Mouse (Mus musculus): ENCODE data around the gene Bcl9. TPM values are rescaled to one million over a fixed set of nuclear protein-coding genes. Genes with fewer than 3 reads are reported as not detected.

Bcl9 gene
- polyA plus RNA-seq, 1 experiment: 9.1 TPM

DNA sequence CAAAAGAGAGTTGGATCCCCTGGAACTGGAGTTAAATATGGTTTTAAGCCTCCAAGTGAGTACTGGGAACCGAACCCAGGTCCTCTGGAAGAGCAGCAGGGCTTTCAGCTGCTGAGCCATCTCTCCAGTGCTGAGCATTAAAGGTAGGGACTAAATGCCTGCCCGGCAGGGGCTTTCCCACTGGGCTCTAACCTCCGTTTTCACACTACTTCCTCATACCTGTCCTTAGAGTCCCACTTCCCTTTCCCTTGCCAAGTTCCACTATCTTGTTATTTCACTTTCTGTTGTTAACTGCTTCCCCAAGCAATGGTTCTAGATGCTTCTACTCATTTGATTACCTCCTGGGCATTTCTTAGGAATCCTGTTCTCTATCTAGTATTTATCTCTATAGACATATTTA is 65.4 kb downstream of the Bcl9 start:
- H3K36me3 ChIP-seq (ENCODE audit: control insufficient read depth, insufficient read depth, low read length): no peaks in the 10 kb centered on the region
- no peaks in the 10 kb centered on the region for H3K27me3 ChIP-seq (ENCODE audit: control insufficient read depth, insufficient read depth, low read length)
- H3K4me3 ChIP-seq (ENCODE audit: control insufficient read depth, low read depth, low read length): no peak overlapping the region
- peaks cover 20% of the 10 kb centered on the region for H3K4me1 ChIP-seq (ENCODE audit: control insufficient read depth, insufficient read depth, low read length)
- no peak for TF ChIP-seq CTCF (IDR thresholded peaks at IDR 0.05; ENCODE audit: control insufficient read depth, insufficient read depth, insufficient replicate concordance, low read depth, low read length)
- TF ChIP-seq POLR2A (IDR thresholded peaks at IDR 0.05; ENCODE audit: control insufficient read depth, low read depth, low read length): no peak
- no peak overlapping the region; the same call in 1 of the 2 replicates for H3K27ac ChIP-seq (ENCODE audit: control insufficient read depth, insufficient read depth, low read depth, low read length)

DNA sequence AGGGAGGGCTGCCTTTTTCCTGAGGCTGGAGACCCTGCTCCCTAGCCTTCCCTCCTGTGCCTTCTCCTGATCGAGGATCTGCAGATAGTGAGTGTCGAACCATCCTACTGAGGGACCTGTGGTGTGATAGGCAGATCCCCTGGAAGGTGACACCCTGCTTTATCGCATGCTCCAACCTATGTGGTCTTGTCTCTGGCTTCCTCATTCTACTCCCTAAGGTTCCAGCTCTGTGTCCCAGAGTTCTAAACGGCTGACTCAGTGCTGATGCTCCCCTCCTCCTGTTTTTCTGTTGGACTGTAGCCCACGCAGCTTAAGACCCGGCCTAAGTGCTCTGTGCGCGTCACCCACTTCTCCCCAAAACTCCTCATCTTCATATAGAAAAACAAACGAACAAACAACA is 65.9 kb downstream of the Bcl9 start:
- Histone ChIP-seq H3K4me3 (ENCODE audit: control insufficient read depth, low read depth, low read length) (no peak overlapping the region), H3K36me3 (ENCODE audit: control insufficient read depth, insufficient read depth, low read length) (no peaks in the 10 kb centered on the region), H3K27ac (ENCODE audit: control insufficient read depth, insufficient read depth, low read depth, low read length) (no peak overlapping the region), H3K4me1 (ENCODE audit: control insufficient read depth, insufficient read depth, low read length) (peaks cover 20% of the 10 kb centered on the region), H3K27me3 (ENCODE audit: control insufficient read depth, insufficient read depth, low read length) (no peaks in the 10 kb centered on the region)
- TF ChIP-seq POLR2A (IDR thresholded peaks at IDR 0.05; ENCODE audit: control insufficient read depth, low read depth, low read length) (no peak), CTCF (IDR thresholded peaks at IDR 0.05; ENCODE audit: control insufficient read depth, insufficient read depth, insufficient replicate concordance, low read depth, low read length) (no peak)

DNA sequence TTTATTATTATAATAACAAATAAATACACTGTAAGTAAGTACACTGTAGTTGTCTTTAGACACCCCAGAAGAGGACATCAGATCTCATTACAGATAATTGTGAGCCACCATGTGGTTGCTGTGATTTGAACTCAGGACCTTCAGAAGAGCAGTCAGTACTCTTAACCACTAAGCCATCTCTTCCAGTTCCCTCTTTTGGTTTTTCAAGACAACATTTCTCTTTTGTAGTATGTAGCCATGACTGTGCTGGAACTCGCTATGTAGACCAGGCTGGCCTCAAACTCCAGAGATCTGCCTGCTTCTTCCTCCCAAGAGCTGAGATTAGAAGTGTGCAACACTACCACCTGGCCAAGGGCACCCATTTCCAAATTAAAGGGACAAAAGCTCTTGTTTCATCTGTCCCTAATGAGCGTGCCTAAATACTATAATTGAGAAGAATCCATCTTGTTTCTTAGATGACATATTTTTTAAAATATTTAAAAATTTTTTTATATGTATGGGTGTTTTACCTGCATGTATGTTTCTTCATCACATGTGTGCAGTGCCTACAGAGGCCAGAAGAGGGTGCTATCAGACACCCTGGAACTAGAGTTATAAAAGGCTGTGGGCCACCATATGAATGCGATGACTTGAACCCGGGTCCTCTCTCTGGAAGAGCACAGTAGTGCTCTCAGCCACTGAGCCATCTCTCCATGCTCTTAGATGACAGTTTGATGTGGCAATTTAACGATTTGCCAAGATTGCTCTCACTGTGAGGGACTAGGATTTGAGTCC is 66.9 kb downstream of the Bcl9 start:
- no peaks in the 10 kb centered on the region for H3K36me3 ChIP-seq (ENCODE audit: control insufficient read depth, insufficient read depth, low read length)
- no peaks in the 10 kb centered on the region for H3K27me3 ChIP-seq (ENCODE audit: control insufficient read depth, insufficient read depth, low read length)
- no peak overlapping the region for H3K4me3 ChIP-seq (ENCODE audit: control insufficient read depth, low read depth, low read length)
- H3K27ac ChIP-seq (ENCODE audit: control insufficient read depth, insufficient read depth, low read depth, low read length): no peak overlapping the region
- H3K4me1 ChIP-seq (ENCODE audit: control insufficient read depth, insufficient read depth, low read length): peaks cover 24% of the 10 kb centered on the region
- TF ChIP-seq POLR2A (IDR thresholded peaks at IDR 0.05; ENCODE audit: control insufficient read depth, low read depth, low read length) (no peak), CTCF (IDR thresholded peaks at IDR 0.05; ENCODE audit: control insufficient read depth, insufficient read depth, insufficient replicate concordance, low read depth, low read length) (no peak)

DNA sequence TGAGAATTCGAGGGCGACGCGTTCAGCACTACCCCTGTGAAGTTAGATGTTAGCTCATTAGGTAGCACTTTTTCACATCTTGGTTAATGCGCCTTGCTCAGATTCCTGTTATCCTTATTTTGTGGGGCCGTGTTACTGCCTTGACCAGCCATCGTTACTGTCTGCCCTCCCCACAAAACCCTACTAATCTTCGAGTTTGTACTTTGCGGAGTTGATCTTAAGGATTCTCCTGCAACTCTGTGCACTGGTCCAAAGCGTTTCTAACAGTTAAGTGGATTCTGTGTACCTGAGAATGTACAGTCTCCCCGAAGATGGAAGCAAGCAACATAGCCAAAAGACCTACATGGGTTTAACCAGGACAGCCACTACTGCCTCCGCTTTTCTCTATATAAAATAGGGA is 69.3 kb downstream of the Bcl9 start:
- H3K27ac ChIP-seq (ENCODE audit: control insufficient read depth, insufficient read depth, low read depth, low read length): no peak overlapping the region

DNA sequence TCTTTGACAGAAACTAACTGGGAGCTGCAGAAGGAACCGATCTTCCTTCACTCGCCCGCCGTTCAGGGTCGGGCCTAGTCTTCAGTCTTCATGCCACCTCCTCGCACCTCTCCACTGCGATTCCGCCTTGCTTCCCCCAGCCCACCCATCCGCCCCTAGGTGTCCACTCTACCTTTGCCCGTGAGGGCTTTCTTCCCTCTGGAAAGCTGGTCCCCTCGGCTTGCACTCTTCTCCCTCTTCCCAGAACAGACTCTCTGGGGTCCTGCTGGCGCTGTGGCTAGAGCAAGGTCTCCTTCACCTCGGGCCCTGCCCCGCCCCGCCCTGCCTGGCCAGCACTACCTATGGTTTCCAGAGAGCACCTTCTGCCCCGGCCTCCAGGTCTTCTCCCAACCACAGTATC is 69.7 kb downstream of the Bcl9 start:
- Histone ChIP-seq H3K4me1 (ENCODE audit: control insufficient read depth, insufficient read depth, low read length) (peaks cover 22% of the 10 kb centered on the region), H3K36me3 (ENCODE audit: control insufficient read depth, insufficient read depth, low read length) (no peaks in the 10 kb centered on the region), H3K27me3 (ENCODE audit: control insufficient read depth, insufficient read depth, low read length) (no peaks in the 10 kb centered on the region), H3K4me3 (ENCODE audit: control insufficient read depth, low read depth, low read length) (peak overlapping the region; percentile 87), H3K27ac (ENCODE audit: control insufficient read depth, insufficient read depth, low read depth, low read length) (peak overlapping the region; percentile 76)
- TF ChIP-seq POLR2A (IDR thresholded peaks at IDR 0.05; ENCODE audit: control insufficient read depth, low read depth, low read length): no peak
- no peak for TF ChIP-seq CTCF (IDR thresholded peaks at IDR 0.05; ENCODE audit: control insufficient read depth, insufficient read depth, insufficient replicate concordance, low read depth, low read length)

More for the DNA sequence above, 69.3 kb downstream of the Bcl9 start:
- Histone ChIP-seq H3K4me1 (ENCODE audit: control insufficient read depth, insufficient read depth, low read length) (peaks cover 22% of the 10 kb centered on the region), H3K4me3 (ENCODE audit: control insufficient read depth, low read depth, low read length) (no peak overlapping the region), H3K27me3 (ENCODE audit: control insufficient read depth, insufficient read depth, low read length) (no peaks in the 10 kb centered on the region), H3K36me3 (ENCODE audit: control insufficient read depth, insufficient read depth, low read length) (no peaks in the 10 kb centered on the region)
- TF ChIP-seq POLR2A (IDR thresholded peaks at IDR 0.05; ENCODE audit: control insufficient read depth, low read depth, low read length): no peak
- no peak for TF ChIP-seq CTCF (IDR thresholded peaks at IDR 0.05; ENCODE audit: control insufficient read depth, insufficient read depth, insufficient replicate concordance, low read depth, low read length)

DNA sequence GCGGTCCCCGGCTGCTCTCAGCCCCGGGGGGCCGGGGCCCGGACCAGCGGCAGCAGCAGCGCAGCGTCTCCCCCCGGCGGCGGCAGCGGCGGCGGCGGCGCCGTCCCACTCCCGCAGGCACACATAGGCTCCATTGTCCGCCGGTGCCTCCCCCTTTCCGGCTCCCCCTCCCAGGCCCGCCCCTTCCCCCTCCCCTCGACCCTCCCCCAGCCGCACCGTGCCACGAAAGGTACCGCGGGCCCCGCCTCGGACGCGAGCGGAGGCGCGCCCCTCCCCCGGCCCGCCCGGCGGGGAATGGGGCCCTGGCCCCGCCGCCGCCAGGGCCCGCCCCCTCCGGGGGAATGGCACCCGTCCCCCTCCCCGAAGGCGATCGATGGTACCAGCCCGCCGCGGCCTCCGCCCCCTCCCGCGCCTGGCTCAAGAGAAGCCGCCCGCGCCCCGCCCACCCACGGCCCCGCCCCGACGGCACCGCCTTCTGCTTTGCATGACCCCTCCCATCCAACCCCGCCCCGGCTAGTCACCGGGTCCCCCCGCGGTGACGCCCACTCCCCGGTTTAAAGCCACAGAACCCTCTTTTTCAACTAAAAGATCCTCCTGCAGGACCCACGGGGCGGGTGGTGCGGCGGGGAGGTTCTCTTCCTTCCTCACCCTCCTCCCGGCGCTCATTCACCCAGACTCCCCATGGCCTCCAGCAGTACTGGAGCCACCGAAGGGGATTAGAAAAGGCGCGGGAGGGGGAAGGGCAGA is 70.3 kb downstream of the Bcl9 start:
- H3K4me3 ChIP-seq (ENCODE audit: control insufficient read depth, low read depth, low read length): peak overlapping the region; percentile 87
- H3K27me3 ChIP-seq (ENCODE audit: control insufficient read depth, insufficient read depth, low read length): no peaks in the 10 kb centered on the region
- H3K36me3 ChIP-seq (ENCODE audit: control insufficient read depth, insufficient read depth, low read length): no peaks in the 10 kb centered on the region
- H3K4me1 ChIP-seq (ENCODE audit: control insufficient read depth, insufficient read depth, low read length): peaks cover 22% of the 10 kb centered on the region
- TF ChIP-seq POLR2A (IDR thresholded peaks at IDR 0.05; ENCODE audit: control insufficient read depth, low read depth, low read length) (no peak), CTCF (IDR thresholded peaks at IDR 0.05; ENCODE audit: control insufficient read depth, insufficient read depth, insufficient replicate concordance, low read depth, low read length) (no peak)
- H3K27ac ChIP-seq (ENCODE audit: control insufficient read depth, insufficient read depth, low read depth, low read length): peak overlapping the region; percentile 76

DNA sequence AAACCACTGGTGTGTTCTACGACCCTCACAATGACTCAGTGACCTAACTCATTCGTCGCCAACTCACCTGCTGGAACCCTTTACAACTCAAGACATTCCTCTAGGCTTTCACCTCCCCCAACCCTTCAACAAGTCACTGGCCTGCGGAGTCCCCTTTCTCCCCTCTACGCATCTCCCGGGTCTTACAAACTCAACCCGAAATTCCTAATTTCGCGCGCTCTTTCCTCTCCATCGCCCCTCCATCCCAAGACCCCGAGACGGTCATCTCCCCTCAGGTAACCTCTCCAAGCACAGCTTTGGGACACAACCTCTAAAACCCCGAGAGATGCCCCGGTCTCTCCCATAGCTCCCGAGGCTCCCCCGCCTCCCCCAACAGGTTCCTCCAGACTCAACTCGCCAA is 71.0 kb downstream of the Bcl9 start:
- H3K36me3 ChIP-seq (ENCODE audit: control insufficient read depth, insufficient read depth, low read length): no peaks in the 10 kb centered on the region
- TF ChIP-seq CTCF (IDR thresholded peaks at IDR 0.05; ENCODE audit: control insufficient read depth, insufficient read depth, insufficient replicate concordance, low read depth, low read length) (no peak), POLR2A (IDR thresholded peaks at IDR 0.05; ENCODE audit: control insufficient read depth, low read depth, low read length) (no peak)
- H3K27ac ChIP-seq (ENCODE audit: control insufficient read depth, insufficient read depth, low read depth, low read length): peak overlapping the region; percentile 65; the same call in 1 of the 2 replicates
- H3K4me3 ChIP-seq (ENCODE audit: control insufficient read depth, low read depth, low read length): peak overlapping the region; percentile 81
- H3K4me1 ChIP-seq (ENCODE audit: control insufficient read depth, insufficient read depth, low read length): peaks cover 18% of the 10 kb centered on the region
- no peaks in the 10 kb centered on the region for H3K27me3 ChIP-seq (ENCODE audit: control insufficient read depth, insufficient read depth, low read length)
